Mouse (Mus musculus): ENCODE measurements around the gene Klhdc8a.
"Not testable (repeated sequence)": the region's sequence is repeated elsewhere in the genome, so short reads cannot be mapped to it uniquely, and the experiment has no call there.

The Klhdc8a gene

GRCm38 (mm10) chr1:132298425-132298800 lies at the start of gene Klhdc8a:
Gene Klhdc8a (plus strand): TSS chr1:132298626.
- peak; percentile 55 for DNase-seq

GRCm38 (mm10) chr1:132254467-132254866 lies 44.0 kb upstream of the Klhdc8a start:
- no peak for DNase-seq

GRCm38 (mm10) chr1:132260331-132260730 lies 38.1 kb upstream of the Klhdc8a start:
- DNase-seq = no peak

GRCm38 (mm10) chr1:132261058-132261457 lies 37.4 kb upstream of the Klhdc8a start:
- no peak for DNase-seq

- no peak for DNase-seq
Measured at GRCm38 (mm10) chr1:132263618-132264017, 34.8 kb upstream of the Klhdc8a start.

GRCm38 (mm10) chr1:132264577-132264976 lies 33.8 kb upstream of the Klhdc8a start:
- no peak for DNase-seq

- DNase-seq = no peak
Measured at GRCm38 (mm10) chr1:132265211-132265859, 33.1 kb upstream of the Klhdc8a start.

GRCm38 (mm10) chr1:132265936-132266335 lies 32.5 kb upstream of the Klhdc8a start:
- DNase-seq = no peak

GRCm38 (mm10) chr1:132266791-132267557 lies 31.5 kb upstream of the Klhdc8a start:
- no peak for DNase-seq

- no peak for DNase-seq
Measured at GRCm38 (mm10) chr1:132267959-132268358, 30.5 kb upstream of the Klhdc8a start.

GRCm38 (mm10) chr1:132268418-132269060 lies 29.9 kb upstream of the Klhdc8a start:
- DNase-seq = no peak

- no peak for DNase-seq
Measured at GRCm38 (mm10) chr1:132271237-132271636, 27.2 kb upstream of the Klhdc8a start.

- no peak for DNase-seq
Measured at GRCm38 (mm10) chr1:132276694-132277093, 21.7 kb upstream of the Klhdc8a start.

GRCm38 (mm10) chr1:132277124-132277523 lies 21.3 kb upstream of the Klhdc8a start:
- DNase-seq = no peak

- DNase-seq = not testable (repeated sequence)
Measured at GRCm38 (mm10) chr1:132280636-132281035, 17.8 kb upstream of the Klhdc8a start.

- no peak for DNase-seq
Measured at GRCm38 (mm10) chr1:132281523-132282176, 16.8 kb upstream of the Klhdc8a start.

GRCm38 (mm10) chr1:132282177-132282536 lies 16.3 kb upstream of the Klhdc8a start:
- no peak for DNase-seq

GRCm38 (mm10) chr1:132283018-132283417 lies 15.4 kb upstream of the Klhdc8a start:
- DNase-seq = no peak

- no peak for DNase-seq
Measured at GRCm38 (mm10) chr1:132286735-132287134, 11.7 kb upstream of the Klhdc8a start.

- DNase-seq = no peak
Measured at GRCm38 (mm10) chr1:132287445-132287844, 11.0 kb upstream of the Klhdc8a start.

- no peak for DNase-seq
Measured at GRCm38 (mm10) chr1:132287991-132288451, 10.4 kb upstream of the Klhdc8a start.

- no peak for DNase-seq
Measured at GRCm38 (mm10) chr1:132289965-132290364, 8.5 kb upstream of the Klhdc8a start.

GRCm38 (mm10) chr1:132290921-132291675 lies 7.3 kb upstream of the Klhdc8a start:
- no peak for DNase-seq
